Mouse (Mus musculus): ENCODE data around the gene Zfp646.
A peak's percentile ranks its signal among the peaks of the same experiment; 100 is the strongest.
"Not testable (repeated sequence)": the region's sequence is repeated elsewhere in the genome, so short reads cannot be mapped to it uniquely, and the experiment has no call there.

The Zfp646 gene

DNA sequence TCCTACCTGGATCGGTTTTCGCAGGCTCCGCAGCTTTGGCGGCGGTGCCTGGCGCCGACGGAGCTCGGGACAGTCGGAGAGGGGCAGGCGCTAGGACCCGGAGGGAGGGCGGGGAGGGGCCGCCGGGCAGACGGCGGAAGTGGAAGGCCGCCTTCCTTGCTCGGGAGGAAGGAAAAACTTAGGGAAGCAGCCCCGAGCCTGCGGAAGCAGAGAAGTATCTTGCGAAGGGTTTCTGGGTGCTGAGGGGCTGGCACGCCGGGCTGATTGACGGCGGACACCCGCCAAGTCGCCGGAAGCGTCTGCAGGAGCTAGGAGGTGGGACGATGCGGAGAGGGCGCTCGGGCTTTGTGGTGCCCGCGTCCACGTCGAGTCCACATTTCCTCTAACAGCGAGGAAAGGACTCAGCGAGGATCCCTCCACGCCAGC lies at the start of gene Zfp646:
Gene Zfp646 (plus strand): TSS at position 181 of the 426 bp plus-strand sequence.
- DNase-seq (ENCODE audit: low spot score), result peak; percentile 94

DNA sequence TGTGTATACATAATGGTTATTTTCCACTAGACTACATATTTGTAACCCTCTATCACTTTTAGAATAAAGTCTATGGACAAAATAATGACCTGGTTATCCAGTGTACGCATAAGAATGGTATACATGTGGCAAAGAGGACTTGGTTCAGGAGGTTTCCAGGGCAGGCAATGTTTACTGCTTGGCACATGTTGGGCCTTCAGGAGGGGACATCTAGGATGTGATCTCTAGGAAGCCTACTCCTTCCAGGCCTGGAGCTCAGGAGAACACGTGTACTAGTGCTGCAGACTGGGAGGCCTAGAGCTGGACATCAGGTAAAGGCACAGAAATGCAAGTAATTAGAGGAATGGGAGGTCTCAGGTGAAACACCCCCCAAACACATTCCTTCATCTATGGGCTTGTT lies 40.5 kb upstream of the Zfp646 start:
- no peak for DNase-seq (ENCODE audit: low spot score)

DNA sequence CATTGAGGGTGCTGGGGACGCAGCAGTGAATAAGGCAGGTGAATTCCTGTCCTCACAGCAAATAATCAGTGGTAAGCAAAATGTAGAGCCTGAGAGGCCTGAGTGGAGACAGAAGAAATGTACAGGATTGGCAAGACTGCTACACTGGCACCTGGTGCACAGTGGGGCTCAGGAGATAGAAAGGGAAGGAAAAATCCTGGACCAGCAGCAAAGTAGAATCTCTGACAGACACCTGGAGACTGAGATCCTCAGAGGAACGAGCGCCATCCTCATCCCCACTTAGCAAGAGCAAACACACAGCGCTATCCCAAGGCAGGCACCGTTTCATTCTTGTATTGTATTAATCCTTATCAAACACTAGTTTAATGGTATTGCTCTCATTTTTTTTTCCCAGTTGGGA lies 38.5 kb upstream of the Zfp646 start:
- no peak for DNase-seq (ENCODE audit: low spot score)

DNA sequence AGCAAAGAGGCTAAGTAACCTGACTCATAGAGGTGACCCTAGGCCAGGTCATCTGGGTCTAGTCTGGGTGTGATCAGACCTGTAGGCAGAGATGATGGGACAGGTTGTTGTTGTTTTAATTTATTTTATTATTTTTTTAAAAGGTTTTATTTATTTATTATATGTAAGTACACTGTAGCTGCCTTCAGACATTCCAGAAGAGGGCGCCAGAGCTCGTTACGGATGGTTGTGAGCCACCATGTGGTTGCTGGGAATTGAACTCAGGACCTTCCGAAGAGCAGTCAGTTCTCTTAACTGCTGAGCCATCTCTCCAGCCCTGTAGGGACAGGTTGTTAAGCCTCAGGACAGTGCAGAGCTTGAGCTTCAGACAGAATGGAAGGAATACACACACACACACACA lies 38.1 kb upstream of the Zfp646 start:
- DNase-seq (ENCODE audit: low spot score), result not testable (repeated sequence)

DNA sequence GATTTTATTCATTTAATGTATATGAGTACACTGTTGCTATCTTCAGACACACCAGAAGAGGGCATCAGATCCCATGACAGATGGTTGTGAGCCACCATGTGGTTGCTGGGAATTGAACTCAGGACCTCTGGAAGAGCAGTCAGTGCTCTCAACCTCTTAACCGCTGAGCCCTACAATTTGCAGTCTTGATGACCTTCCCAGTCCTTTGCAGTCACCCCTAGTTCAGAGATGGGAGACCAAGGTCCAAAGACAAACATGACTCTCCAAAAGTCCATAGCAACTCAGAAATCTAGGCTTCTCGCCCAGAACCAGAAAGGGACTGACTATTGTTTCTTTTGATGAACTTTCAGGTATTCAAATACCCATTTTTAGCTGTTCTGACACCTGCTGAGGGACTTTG lies 36.0 kb upstream of the Zfp646 start:
- not testable (repeated sequence) for DNase-seq (ENCODE audit: low spot score)

GRCm38 (mm10) chr7:127840886-127841285 lies 35.1 kb upstream of the Zfp646 start:
- no peak for DNase-seq (ENCODE audit: low spot score)

DNA sequence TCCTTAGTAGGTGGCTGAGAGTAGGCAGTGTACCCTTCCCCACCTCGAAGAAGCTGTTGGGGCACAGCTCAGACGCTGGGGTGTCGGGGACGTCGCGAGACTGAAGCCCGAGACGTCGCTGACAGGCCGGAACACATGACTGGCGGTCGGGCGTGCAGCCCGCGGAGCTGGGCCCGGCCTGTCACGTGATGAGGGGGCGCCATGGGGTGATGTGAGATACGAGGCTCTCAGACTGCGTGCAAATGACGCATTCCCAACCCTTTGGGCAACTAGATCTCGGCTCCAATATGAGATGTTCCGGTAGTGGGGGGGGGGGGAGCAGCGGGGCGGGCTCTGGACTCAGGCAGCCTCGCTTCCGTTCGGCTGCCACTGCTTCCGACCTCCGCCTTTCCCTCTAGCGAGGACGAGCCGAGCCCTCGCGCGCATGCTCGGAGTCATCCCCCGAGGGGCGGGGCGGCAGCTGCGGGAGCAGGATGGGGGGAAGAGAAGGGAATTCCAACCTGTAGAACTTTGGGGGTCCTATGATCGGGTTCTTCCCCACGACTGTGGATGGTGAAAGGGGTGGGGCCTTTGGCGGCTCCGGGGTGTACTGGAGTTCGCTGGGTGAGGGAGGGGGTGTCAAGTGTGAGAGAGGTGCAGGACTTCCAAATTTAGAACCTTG lies 34.6 kb upstream of the Zfp646 start:
- DNase-seq (ENCODE audit: low spot score), result peak; percentile 91

DNA sequence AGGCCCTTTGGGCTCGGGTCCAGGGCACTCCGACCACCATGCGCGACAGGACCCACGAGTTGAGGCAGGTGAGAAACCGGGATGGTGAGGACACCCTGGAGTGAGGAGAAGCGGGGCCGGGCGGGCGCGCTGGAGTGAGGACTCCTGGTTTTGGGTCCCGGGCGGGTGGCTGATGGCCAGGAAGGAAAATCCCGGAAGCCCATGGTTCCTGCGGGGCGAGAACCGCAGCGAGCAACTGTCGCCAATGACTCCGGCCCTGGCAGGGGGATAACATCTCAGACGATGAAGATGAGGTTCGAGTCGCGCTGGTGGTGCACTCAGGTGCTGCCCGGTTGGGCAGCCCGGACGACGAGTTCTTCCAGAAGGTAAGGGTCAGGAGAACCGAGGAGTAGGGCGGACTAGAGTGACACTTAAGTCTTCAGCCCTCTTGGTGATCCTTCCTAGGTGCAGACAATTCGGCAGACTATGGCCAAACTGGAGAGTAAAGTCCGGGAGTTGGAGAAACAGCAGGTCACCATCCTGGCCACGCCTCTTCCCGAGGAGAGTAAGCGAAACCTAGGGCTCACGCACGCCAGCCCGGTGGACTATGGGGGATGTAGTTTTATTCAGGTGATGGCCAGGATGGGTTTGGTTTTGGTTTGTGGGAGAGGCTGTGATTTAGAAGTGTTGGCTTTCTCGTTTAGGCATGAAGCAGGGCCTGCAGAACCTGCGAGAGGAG lies 33.9 kb upstream of the Zfp646 start:
- peak; percentile 81 for DNase-seq (ENCODE audit: low spot score)

GRCm38 (mm10) chr7:127849973-127850875 lies 25.8 kb upstream of the Zfp646 start:
- DNase-seq (ENCODE audit: low spot score), result no peak

- no peak for DNase-seq (ENCODE audit: low spot score)
Observed at GRCm38 (mm10) chr7:127850906-127851305, 25.1 kb upstream of the Zfp646 start.

DNA sequence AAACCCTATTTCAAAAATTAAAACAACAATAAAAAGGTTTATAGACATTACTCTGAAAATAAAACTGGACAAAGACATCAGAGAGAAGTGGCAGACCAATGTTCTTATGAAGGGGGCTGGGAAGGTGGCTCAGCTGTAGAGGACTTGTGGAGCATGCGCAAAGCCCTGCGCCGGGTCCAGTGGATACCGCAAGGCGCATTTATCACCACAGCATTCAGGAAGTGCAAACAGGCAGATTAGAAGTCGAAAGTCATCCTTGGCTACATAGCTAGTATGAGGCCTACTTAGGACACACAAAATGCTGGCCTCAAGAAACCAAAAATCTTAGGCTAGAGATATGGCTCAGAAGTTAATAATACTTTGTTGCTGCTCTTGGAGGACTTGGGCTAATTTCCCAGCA lies 17.8 kb upstream of the Zfp646 start:
- DNase-seq (ENCODE audit: low spot score), result no peak

GRCm38 (mm10) chr7:127866434-127866833 lies 9.6 kb upstream of the Zfp646 start:
- no peak for DNase-seq (ENCODE audit: low spot score)

- no peak for DNase-seq (ENCODE audit: low spot score)
Observed at GRCm38 (mm10) chr7:127867641-127868040, 8.4 kb upstream of the Zfp646 start.

DNA sequence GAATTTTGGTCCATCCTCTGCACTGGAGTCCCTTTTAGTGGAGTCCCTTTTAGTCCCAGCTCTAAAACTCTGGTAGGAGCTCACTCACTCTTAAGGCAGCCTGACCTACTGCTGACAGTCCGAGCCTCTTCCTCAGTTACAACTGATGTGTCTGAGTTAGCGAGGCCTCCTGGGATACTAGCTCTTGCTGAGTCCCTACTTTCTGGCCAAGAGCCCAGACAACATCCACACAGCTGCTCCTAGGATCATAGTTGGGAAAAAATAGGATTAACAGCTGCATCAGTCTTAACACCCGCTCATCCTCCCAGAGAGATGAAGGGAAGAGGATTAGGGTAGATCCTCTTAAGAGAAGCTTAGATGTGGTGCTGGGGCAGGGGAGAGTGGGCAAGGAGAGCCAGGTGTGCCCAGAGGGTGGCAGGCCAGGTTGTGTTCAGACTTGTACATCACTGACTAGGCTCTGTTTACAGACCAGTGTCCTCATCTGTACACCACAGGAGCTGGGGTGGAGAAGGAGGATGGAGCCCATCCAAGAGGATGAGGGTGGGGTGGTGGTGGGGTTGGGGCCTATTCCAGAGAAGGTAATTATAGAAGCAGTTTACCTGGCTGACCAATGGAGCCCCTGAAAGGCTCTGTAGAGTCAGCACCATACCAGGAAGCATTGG lies 6.7 kb upstream of the Zfp646 start:
- DNase-seq (ENCODE audit: low spot score), result no peak

GRCm38 (mm10) chr7:127870136-127870821 lies 5.7 kb upstream of the Zfp646 start:
- no peak for DNase-seq (ENCODE audit: low spot score)

DNA sequence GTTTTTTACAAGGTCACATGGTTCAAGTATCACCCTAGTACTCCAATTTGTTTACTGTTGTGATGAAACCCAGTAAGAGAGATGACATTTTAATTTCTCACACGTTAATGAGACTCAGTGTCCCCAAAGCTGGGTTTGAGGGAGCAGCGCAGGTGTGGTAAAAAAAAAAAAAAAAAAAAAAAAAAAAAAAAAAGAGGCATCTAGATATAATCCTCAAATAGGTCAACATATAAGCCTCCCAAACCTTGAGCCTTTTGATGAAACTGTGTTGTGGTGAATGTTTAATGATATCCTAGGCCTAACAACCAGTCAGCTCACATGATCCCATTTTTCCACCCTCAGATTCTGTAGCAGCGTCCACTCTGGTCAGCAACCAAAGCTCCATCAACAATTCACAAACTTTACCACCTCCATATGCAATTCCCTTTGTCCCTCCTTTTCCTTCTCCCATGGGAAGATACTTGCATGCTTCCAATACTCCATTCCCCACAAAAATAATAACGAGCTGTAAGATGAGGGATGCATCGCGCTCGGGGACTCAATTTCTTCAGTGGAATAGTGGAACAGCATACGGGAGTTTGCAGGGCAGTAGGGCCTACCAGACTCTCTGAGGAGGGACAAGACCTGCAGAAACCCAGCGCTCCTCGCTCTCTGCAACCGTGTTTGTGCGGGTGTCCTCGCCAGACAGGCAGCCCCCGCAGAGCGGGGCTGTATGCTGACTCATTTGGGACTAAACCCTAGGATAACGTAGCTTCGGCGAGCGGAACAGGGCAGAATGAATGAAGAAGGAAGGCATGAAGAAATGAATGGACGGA lies 1.0 kb upstream of the Zfp646 start:
- DNase-seq (ENCODE audit: low spot score), result no peak

DNA sequence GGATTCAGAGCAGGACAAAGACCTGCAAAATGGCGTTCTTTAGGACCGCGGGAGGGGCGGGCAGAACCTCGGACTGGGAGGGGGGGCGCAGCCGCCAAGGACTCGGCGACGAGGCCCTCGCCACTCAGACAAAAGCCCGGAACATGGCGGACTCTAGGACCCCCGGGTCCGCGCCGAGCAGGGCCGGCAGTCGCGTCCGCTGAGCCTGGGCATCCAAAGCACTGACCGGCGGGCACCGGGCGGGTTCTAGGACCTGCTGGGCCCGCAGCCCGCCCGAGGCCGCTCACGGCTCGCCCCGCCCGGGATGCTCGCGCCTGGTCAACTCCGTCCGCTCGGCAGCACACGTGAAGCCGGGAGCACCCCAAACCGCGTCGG lies 407 bp upstream of the Zfp646 start:
- DNase-seq (ENCODE audit: low spot score), result peak; percentile 93

DNA sequence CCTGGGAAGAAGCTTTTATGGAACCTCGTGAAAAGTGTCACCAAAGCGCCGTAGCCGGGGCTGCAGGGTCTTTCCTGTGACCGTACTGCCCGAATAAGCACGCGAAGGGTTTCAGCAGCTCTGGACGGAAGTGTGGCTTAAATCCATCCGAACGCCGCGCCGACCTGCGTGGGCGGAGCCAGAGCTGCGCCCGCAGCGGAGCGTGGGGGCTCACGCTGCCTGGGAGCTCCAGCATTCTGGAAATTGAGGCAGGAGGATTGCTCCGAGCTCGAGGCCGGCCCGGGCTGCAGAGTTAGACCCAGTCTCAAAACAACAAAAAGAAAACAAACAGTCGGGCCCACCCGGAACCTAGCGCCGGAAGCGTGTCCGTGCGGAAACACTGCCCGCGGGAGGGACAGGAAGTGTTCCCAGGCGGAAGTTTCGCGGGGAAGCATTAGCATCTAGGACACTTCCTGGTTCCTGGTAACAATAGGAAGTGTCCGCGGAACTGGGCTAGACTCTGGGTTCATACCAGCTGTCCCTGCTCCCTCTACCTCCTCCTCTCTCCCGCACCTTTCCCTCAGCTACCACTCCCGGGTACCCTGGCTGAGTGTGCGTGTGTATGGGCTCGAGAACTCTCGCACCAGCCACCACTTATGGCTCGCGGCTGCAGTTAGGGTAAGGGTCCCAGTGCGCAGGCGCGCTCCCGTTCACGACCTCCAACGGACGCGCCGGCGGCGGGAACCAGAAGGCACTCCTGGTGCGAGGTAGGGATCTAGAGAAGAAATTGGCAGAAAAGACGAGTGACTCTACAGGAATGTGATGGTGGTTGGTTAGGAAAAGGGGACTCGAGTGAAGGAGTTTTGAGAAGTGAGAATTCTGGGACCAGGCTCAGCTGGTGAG lies 687 bp downstream of the Zfp646 start, which contains the start of gene Zfp668:
Gene Zfp668 (minus strand): TSS at position 362 of the 882 bp plus-strand sequence.
- DNase-seq (ENCODE audit: low spot score), result peak; percentile 93

DNA sequence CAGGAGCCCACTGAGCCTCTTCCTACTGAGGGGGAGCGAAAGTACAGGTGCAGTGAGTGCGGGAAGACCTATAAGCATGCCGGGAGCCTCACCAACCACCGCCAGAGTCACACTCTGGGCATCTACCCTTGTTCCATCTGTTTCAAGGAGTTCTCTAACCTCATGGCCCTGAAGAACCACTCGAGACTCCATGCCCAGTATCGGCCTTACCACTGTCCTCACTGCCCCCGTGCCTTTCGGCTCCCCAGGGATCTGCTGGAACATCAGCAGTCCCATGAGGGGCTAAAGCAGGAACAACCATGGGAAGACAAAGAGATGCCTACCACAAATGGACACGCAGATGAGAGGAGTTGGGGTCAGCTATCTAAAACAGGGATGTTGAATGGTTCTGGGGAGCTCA lies 3.3 kb downstream of the Zfp646 start:
- no peak for DNase-seq (ENCODE audit: low spot score)

GRCm38 (mm10) chr7:127880431-127880830 lies 4.4 kb downstream of the Zfp646 start:
- no peak for DNase-seq (ENCODE audit: low spot score)

Data from yolk sac, embryonic 10.5 days (tissue).